8 mouse cellular contexts compared by ENCODE assay signal in the genomic region with DNA sequence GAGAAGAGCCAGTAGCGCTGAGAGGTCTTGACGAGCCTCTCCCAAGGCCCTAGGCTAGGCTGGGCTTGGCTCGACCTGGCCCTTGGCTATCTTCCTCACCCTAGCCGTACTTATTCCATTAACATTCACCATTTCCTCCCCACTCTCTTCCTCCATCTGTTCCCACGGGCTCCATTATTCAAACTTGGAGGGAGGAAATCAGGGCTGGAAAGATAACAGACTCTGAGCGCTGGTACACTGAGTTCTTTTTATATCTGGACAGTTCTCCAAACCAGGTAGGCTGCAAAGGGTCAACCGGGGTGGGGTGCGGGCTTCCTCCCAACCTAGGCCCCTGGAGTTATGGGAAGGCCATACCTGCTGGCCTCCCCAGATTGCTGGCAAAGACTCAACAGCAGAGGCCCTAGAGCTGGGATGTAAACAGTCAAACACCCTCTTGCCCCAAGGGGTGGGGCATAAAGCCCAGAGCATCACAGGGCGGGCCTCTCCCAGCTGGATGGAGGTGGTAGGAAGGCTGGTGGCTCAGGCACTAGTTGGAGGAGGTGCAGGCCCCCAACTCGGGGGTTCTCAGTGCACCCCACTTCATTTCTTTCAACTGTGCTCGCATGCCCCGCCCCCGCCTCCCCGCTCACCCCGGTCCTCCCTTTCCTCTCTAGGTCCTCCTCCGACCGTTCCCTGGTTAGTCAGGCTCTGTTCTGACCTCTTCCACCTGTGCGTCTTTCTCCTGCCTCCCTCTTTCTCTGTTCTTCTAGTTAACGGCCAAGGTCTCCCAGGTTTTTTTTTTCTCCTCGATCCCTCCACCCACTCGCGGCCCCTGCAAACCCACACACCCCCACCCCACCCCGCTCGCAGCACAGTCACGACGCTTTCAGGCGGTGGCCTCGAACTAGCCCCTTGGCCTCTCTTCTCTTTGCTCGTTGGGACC. TPM values are rescaled to one million over a fixed set of nuclear protein-coding genes. Genes with fewer than 3 reads are reported as not detected.
DNase-seq lines count a peak whose midpoint lies in the region; ATAC-seq and TF ChIP-seq lines count a peak whose summit lies in the region.

A gene (plus strand): TSS at position 146 of the 922 bp plus-strand sequence.

- H3K4me2 ChIP-seq in forebrain, postnatal 0 days (ENCODE audit: low read depth) = peak within 1 kb of the TSS; percentile 37
- H3K4me2 ChIP-seq in hindbrain, embryonic 15.5 days = peak within 1 kb of the TSS; percentile 47
- H3K4me2 ChIP-seq in liver, embryonic 15.5 days = peak within 1 kb of the TSS; percentile 83
- peak within 1 kb of the TSS; percentile 43 for H3K4me2 ChIP-seq in neural tube, embryonic 14.5 days (ENCODE audit: low read depth, low read length)

- H3K4me3 ChIP-seq in E14TG2a.4 (replicated peaks; ENCODE audit: low read length) = peak within 1 kb of the TSS; percentile 61
- peak within 1 kb of the TSS; percentile 11; the same call in 1 of the 2 replicates for H3K4me3 ChIP-seq in forebrain, postnatal 0 days (ENCODE audit: low read depth, low read length)
- peak within 1 kb of the TSS; percentile 11; the same call in 1 of the 2 replicates for H3K4me3 ChIP-seq in hindbrain, embryonic 15.5 days
- peak within 1 kb of the TSS; percentile 55 for H3K4me3 ChIP-seq in liver, embryonic 15.5 days (replicated peaks)
- peak within 1 kb of the TSS; percentile 15 for H3K4me3 ChIP-seq in neural tube, embryonic 14.5 days (ENCODE audit: low read depth, low read length)

- no peak for TF ChIP-seq CTCF in E14TG2a.4 (conservative IDR thresholded peaks at IDR 0.05; ENCODE audit: low read length)
- no peak for TF ChIP-seq CTCF in forebrain, postnatal 0 days (IDR thresholded peaks at IDR 0.05; ENCODE audit: low read depth)

- H3K9ac ChIP-seq in forebrain, postnatal 0 days = peak within 1 kb of the TSS; percentile 28; the same call in 1 of the 2 replicates
- 0 out of 2 replicates have a peak within 1 kb of the TSS, but pooled peaks have one; percentile 2 for H3K9ac ChIP-seq in hindbrain, embryonic 15.5 days
- peak within 1 kb of the TSS; percentile 50 for H3K9ac ChIP-seq in liver, embryonic 15.5 days
- H3K9ac ChIP-seq in neural tube, embryonic 14.5 days (replicated peaks; ENCODE audit: low read depth, low read length) = peak within 1 kb of the TSS; percentile 39

- WGBS in forebrain, postnatal 0 days = 23% methylated on average over 27 of the region's 29 CpGs
- WGBS in hindbrain, embryonic 15.5 days = 23% methylated on average over 29 of the region's 29 CpGs
- WGBS in liver, embryonic 15.5 days (ENCODE audit: insufficient replicate concordance) = 10% methylated on average over 29 of the region's 29 CpGs
- WGBS in neural tube, embryonic 14.5 days = 21% methylated on average over 29 of the region's 29 CpGs

- H3K36me3 ChIP-seq in E14TG2a.4 (ENCODE audit: insufficient read depth, low read length) = peaks cover 76% of the 10 kb centered on the region
- H3K36me3 ChIP-seq in forebrain, postnatal 0 days (ENCODE audit: insufficient read depth) = peaks cover 48% of the 10 kb centered on the region
- peaks cover 12% of the 10 kb centered on the region; the same call in 1 of the 2 replicates for H3K36me3 ChIP-seq in hindbrain, embryonic 15.5 days
- H3K36me3 ChIP-seq in liver, embryonic 15.5 days (replicated peaks) = peaks cover 7% of the 10 kb centered on the region; the same call in 1 of the 2 replicates
- H3K36me3 ChIP-seq in neural tube, embryonic 14.5 days (ENCODE audit: control insufficient read depth, insufficient read depth, low read length) = peaks cover 16% of the 10 kb centered on the region

- H3K9me3 ChIP-seq in E14TG2a.4 (ENCODE audit: low read length) = no peaks in the 10 kb centered on the region
- no peaks in the 10 kb centered on the region for H3K9me3 ChIP-seq in forebrain, postnatal 0 days (ENCODE audit: low read length)
- H3K9me3 ChIP-seq in hindbrain, embryonic 15.5 days = no peaks in the 10 kb centered on the region
- H3K9me3 ChIP-seq in liver, embryonic 15.5 days (replicated peaks) = no peaks in the 10 kb centered on the region
- H3K9me3 ChIP-seq in neural tube, embryonic 14.5 days (ENCODE audit: control insufficient read depth, low read length) = no peaks in the 10 kb centered on the region

- DNase-seq in adrenal gland, postnatal 25 days = peak; percentile 16
- DNase-seq in forebrain, postnatal 0 days = no peak
- no peak for DNase-seq in right cerebral cortex, adult 2 months (ENCODE audit: low spot score in 2 of 2)
- DNase-seq in c-Kit-positive CD71-positive TER-119-positive erythroid progenitor cells, embryonic 14.5 days (ENCODE audit: low spot score) = no peak

- peaks cover 57% of the 10 kb centered on the region for H3K4me1 ChIP-seq in E14TG2a.4 (replicated peaks; ENCODE audit: low read depth, low read length)
- H3K4me1 ChIP-seq in forebrain, postnatal 0 days (ENCODE audit: insufficient read depth) = no peaks in the 10 kb centered on the region; the same call in 1 of the 2 replicates
- no peaks in the 10 kb centered on the region; the same call in 1 of the 2 replicates for H3K4me1 ChIP-seq in hindbrain, embryonic 15.5 days (replicated peaks)
- peaks cover 38% of the 10 kb centered on the region for H3K4me1 ChIP-seq in liver, embryonic 15.5 days (replicated peaks)
- H3K4me1 ChIP-seq in neural tube, embryonic 14.5 days (ENCODE audit: control insufficient read depth, insufficient read depth, low read length) = peaks cover 11% of the 10 kb centered on the region

- no peak within 1 kb of the TSS for H3K27ac ChIP-seq in forebrain, postnatal 0 days (ENCODE audit: low read depth, low read length)
- no peak within 1 kb of the TSS for H3K27ac ChIP-seq in hindbrain, embryonic 15.5 days (replicated peaks)
- H3K27ac ChIP-seq in liver, embryonic 15.5 days (replicated peaks) = peak within 1 kb of the TSS; percentile 62
- H3K27ac ChIP-seq in neural tube, embryonic 14.5 days (ENCODE audit: low read depth, low read length) = no peak within 1 kb of the TSS

- peaks cover 3% of the 10 kb centered on the region; the same call in 1 of the 2 replicates for H3K27me3 ChIP-seq in E14TG2a.4 (ENCODE audit: insufficient read depth, low read length)
- no peaks in the 10 kb centered on the region; the same call in 1 of the 2 replicates for H3K27me3 ChIP-seq in forebrain, postnatal 0 days (ENCODE audit: insufficient read depth, low read length)
- H3K27me3 ChIP-seq in hindbrain, embryonic 15.5 days = peaks cover 12% of the 10 kb centered on the region
- no peaks in the 10 kb centered on the region for H3K27me3 ChIP-seq in liver, embryonic 15.5 days
- H3K27me3 ChIP-seq in neural tube, embryonic 14.5 days (ENCODE audit: control insufficient read depth, insufficient read depth, low read length) = 0 out of 2 replicates have a peak, but pooled peaks cover 3% of the 10 kb centered on the region

- ATAC-seq in forebrain, postnatal 0 days = 0 out of 2 replicates have a peak, but pooled peaks have one; percentile 6
- ATAC-seq in hindbrain, embryonic 15.5 days (ENCODE audit: low FRiP score, low read depth) = no peak
- no peak for ATAC-seq in liver, embryonic 15.5 days (ENCODE audit: insufficient read depth)
- peak; percentile 36; the same call in 1 of the 2 replicates for ATAC-seq in neural tube, embryonic 14.5 days (ENCODE audit: low read depth)

RNA-seq across cellular contexts. Expression of the gene that starts here (rescaled TPM):
- total RNA-seq in adrenal gland, postnatal 25 days (2021) = 0.90 and 2.8 TPM in 2 replicates
- total RNA-seq in forebrain, postnatal 0 days (2014; rRNA removed) = 0.31 and 0.95 TPM in 2 replicates
- 1.0 and 1.3 TPM in 2 replicates for polyA plus RNA-seq in forebrain, postnatal 0 days (2015; fragmentation: Nextera tagmentation; extraction: Ambion mirVana)
- 0.89 and 1.5 TPM in 2 replicates for polyA plus RNA-seq in hindbrain, embryonic 15.5 days (2015; fragmentation: Nextera tagmentation; extraction: Ambion mirVana)
- 2.7 and 2.8 TPM in 2 replicates for polyA plus RNA-seq in liver, embryonic 15.5 days (2015; fragmentation: Nextera tagmentation; extraction: Ambion mirVana)
- polyA plus RNA-seq in neural tube, embryonic 14.5 days (2014; fragmentation: Nextera tagmentation; extraction: Ambion mirVana) = 0.19 and 2.1 TPM in 2 replicates

Comparison
In these comparisons a context has a peak if more than half of its experiments do, and no peak if none do; other contexts are left out.
1. H3K4me3 ChIP-seq: peak in every context shown above with its lines; median percentile 61 in E14TG2a.4; 55 in liver, embryonic 15.5 days; 15 in neural tube, embryonic 14.5 days; 11 in forebrain, postnatal 0 days; 11 in hindbrain, embryonic 15.5 days.
2. ATAC-seq: peak in forebrain, postnatal 0 days (single experiment) and neural tube, embryonic 14.5 days (single experiment); none in hindbrain, embryonic 15.5 days (single experiment) and liver, embryonic 15.5 days (single experiment).
3. Peak in every context shown above with its lines, with median percentiles within 50 percentile points of each other: H3K4me2 ChIP-seq and H3K9ac ChIP-seq.